Mouse (Mus musculus): ENCODE measurements around the gene Cdk18. TPM values are rescaled to one million over a fixed set of nuclear protein-coding genes. Genes with fewer than 3 reads are reported as not detected.

Gene Cdk18
- total RNA-seq, 1 experiment = 9.6 TPM

DNA sequence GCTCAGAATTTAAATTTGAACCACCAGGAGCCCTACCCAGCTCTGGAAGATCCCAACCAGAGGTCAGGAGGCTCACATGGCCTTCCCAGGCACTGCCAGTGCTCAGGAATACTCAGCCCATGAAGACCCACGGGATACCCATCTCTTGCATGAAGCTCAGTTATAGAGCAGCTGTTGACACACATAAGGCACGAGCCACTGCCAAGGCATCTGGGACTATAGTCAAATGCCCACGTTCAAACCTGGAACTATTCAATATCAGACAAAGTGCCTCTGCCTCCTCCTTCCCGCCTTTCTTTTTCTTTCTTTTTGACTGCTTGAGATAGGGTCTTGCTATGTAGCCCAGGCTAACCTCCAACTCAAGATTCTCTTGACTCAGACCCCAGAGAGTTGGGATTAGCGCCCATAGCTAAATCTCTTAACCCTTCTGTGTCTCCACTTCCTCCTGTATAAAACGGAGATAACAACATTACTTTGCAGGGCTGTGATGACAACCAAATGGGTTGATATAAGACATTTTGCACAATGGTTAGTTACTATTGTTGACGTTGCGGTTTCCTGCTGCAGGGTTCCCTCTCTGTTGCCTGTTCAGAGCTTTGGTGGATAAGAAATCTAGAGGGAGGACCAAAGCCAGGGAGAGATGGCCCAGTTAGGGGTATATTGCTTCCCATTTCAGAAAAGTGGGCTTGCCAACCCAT is 73.9 kb downstream of the Cdk18 start:
- H3K36me3 ChIP-seq (ENCODE audit: control insufficient read depth, insufficient read depth, low read length, poor library complexity, severe bottlenecking) = no peaks in the 10 kb centered on the region
- H3K4me3 ChIP-seq (ENCODE audit: insufficient read depth in 1 of 2, low read depth in 1 of 2, low read length in 2 of 2, poor library complexity in 1 of 2, severe bottlenecking in 1 of 2) = no peak overlapping the region
- no peak for TF ChIP-seq HCFC1 (IDR thresholded peaks at IDR 0.05; ENCODE audit: borderline replicate concordance, insufficient read depth, low read length)
- no peak for TF ChIP-seq ZNF384 (IDR thresholded peaks at IDR 0.05; ENCODE audit: low read depth, low read length)
- no peak for TF ChIP-seq MAFK (IDR thresholded peaks at IDR 0.05; ENCODE audit: insufficient read depth, low read depth, low read length)
- TF ChIP-seq ZC3H11A (IDR thresholded peaks at IDR 0.05; ENCODE audit: borderline replicate concordance, low read depth, low read length) = no peak
- no peak for TF ChIP-seq CHD2 (IDR thresholded peaks at IDR 0.05; ENCODE audit: low read depth, low read length)
- H3K9me3 ChIP-seq (ENCODE audit: control insufficient read depth, insufficient read depth, low read depth, low read length) = no peaks in the 10 kb centered on the region
- no peak overlapping the region for H3K9ac ChIP-seq (ENCODE audit: insufficient read depth, low read depth, low read length, poor library complexity, severe bottlenecking)
- no peak for DNase-seq (ENCODE audit: low read depth, low spot score)
- in situ Hi-C loops (cut with MboI; ENCODE audit: low sequenced_read_pairs in 2 of 2, unreplicated experiment in 2 of 2) = no loop called here
- no peaks in the 10 kb centered on the region; a peak in 1 of 4 replicates for H3K4me1 ChIP-seq (ENCODE audit: control insufficient read depth in 2 of 2, insufficient read depth in 2 of 2, low read length in 2 of 2, poor library complexity in 1 of 2)
- H3K27ac ChIP-seq (ENCODE audit: insufficient read depth, low read depth, low read length, poor library complexity, severe bottlenecking) = no peak overlapping the region

GRCm38 (mm10) chr1:132065001-132065400 is 74.5 kb downstream of the Cdk18 start:
- H3K9ac ChIP-seq (ENCODE audit: insufficient read depth, low read depth, low read length, poor library complexity, severe bottlenecking) = no peak overlapping the region
- no peaks in the 10 kb centered on the region; a peak in 1 of 4 replicates for H3K4me1 ChIP-seq (ENCODE audit: control insufficient read depth in 2 of 2, insufficient read depth in 2 of 2, low read length in 2 of 2, poor library complexity in 1 of 2)
- H3K9me3 ChIP-seq (ENCODE audit: control insufficient read depth, insufficient read depth, low read depth, low read length) = no peaks in the 10 kb centered on the region
- no peak overlapping the region for H3K27ac ChIP-seq (ENCODE audit: insufficient read depth, low read depth, low read length, poor library complexity, severe bottlenecking)
- in situ Hi-C loops (cut with MboI; ENCODE audit: low sequenced_read_pairs in 2 of 2, unreplicated experiment in 2 of 2) = no loop called here
- no peaks in the 10 kb centered on the region for H3K36me3 ChIP-seq (ENCODE audit: control insufficient read depth, insufficient read depth, low read length, poor library complexity, severe bottlenecking)
- no peak for DNase-seq (ENCODE audit: low read depth, low spot score)
- no peak overlapping the region for H3K4me3 ChIP-seq (ENCODE audit: insufficient read depth in 1 of 2, low read depth in 1 of 2, low read length in 2 of 2, poor library complexity in 1 of 2, severe bottlenecking in 1 of 2)
- no peak for TF ChIP-seq CHD2 (IDR thresholded peaks at IDR 0.05; ENCODE audit: low read depth, low read length)
- TF ChIP-seq ZC3H11A (IDR thresholded peaks at IDR 0.05; ENCODE audit: borderline replicate concordance, low read depth, low read length) = no peak
- TF ChIP-seq HCFC1 (IDR thresholded peaks at IDR 0.05; ENCODE audit: borderline replicate concordance, insufficient read depth, low read length) = no peak
- no peak for TF ChIP-seq ZNF384 (IDR thresholded peaks at IDR 0.05; ENCODE audit: low read depth, low read length)
- no peak for TF ChIP-seq MAFK (IDR thresholded peaks at IDR 0.05; ENCODE audit: insufficient read depth, low read depth, low read length)

DNA sequence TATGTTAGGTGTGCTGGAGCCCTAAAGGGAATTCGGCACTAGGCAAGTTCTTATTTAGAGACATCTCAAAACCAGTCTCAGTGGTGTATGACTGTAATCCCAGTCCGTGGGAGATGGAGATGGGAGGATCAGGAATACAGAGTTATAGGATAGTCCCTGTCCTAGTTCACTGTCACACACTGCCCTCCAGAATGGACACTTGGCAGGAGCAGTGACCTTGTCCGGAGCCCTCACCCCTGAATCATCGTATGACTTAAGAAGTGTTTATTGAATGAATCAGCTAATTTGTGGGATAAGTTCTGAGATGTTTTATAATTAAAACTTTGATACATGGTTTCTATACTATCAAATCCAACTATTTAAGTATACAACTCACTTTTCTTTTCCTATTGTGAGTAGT is 76.4 kb downstream of the Cdk18 start:
- H3K27ac ChIP-seq (ENCODE audit: insufficient read depth, low read depth, low read length, poor library complexity, severe bottlenecking) = no peak overlapping the region
- TF ChIP-seq HCFC1 (IDR thresholded peaks at IDR 0.05; ENCODE audit: borderline replicate concordance, insufficient read depth, low read length) (no peak), CHD2 (IDR thresholded peaks at IDR 0.05; ENCODE audit: low read depth, low read length) (no peak), ZC3H11A (IDR thresholded peaks at IDR 0.05; ENCODE audit: borderline replicate concordance, low read depth, low read length) (no peak), MAFK (IDR thresholded peaks at IDR 0.05; ENCODE audit: insufficient read depth, low read depth, low read length) (no peak), ZNF384 (IDR thresholded peaks at IDR 0.05; ENCODE audit: low read depth, low read length) (no peak)
- in situ Hi-C loops (cut with MboI; ENCODE audit: low sequenced_read_pairs in 2 of 2, unreplicated experiment in 2 of 2) = no loop called here
- no peaks in the 10 kb centered on the region; a peak in 1 of 4 replicates for H3K4me1 ChIP-seq (ENCODE audit: control insufficient read depth in 2 of 2, insufficient read depth in 2 of 2, low read length in 2 of 2, poor library complexity in 1 of 2)
- no peaks in the 10 kb centered on the region for H3K9me3 ChIP-seq (ENCODE audit: control insufficient read depth, insufficient read depth, low read depth, low read length)
- no peak for DNase-seq (ENCODE audit: low read depth, low spot score)
- no peaks in the 10 kb centered on the region for H3K36me3 ChIP-seq (ENCODE audit: control insufficient read depth, insufficient read depth, low read length, poor library complexity, severe bottlenecking)
- H3K4me3 ChIP-seq (ENCODE audit: insufficient read depth in 1 of 2, low read depth in 1 of 2, low read length in 2 of 2, poor library complexity in 1 of 2, severe bottlenecking in 1 of 2) = no peak overlapping the region
- no peak overlapping the region for H3K9ac ChIP-seq (ENCODE audit: insufficient read depth, low read depth, low read length, poor library complexity, severe bottlenecking)

Other genes starting within 250 kb of the Cdk18 start
- gene Nucks1, start 229.2 kb downstream of the Cdk18 start, total RNA-seq (2012; rRNA removed) = 207 and 219 TPM in 2 replicates
- gene Slc45a3, start 176.7 kb downstream of the Cdk18 start, total RNA-seq (2012; rRNA removed) = 6.0 and 7.5 TPM in 2 replicates
- gene Elk4, start 132.1 kb downstream of the Cdk18 start, total RNA-seq (2012; rRNA removed) = 10.5 and 14.7 TPM in 2 replicates
- gene Mfsd4a, start 71.6 kb downstream of the Cdk18 start, total RNA-seq (2012; rRNA removed) = 1.3 and 2.4 TPM in 2 replicates
- gene Lemd1, start 51.7 kb upstream of the Cdk18 start, total RNA-seq (2012; rRNA removed) = 3.9 and 4.3 TPM in 2 replicates
- gene AC124108.1, start 51.8 kb upstream of the Cdk18 start, total RNA-seq (2012; rRNA removed) = 5.0 and 6.5 TPM in 2 replicates
- 0.37 TPM in 1 of 2 replicates, not detected in the other for gene Gm10188, start 90.1 kb upstream of the Cdk18 start, total RNA-seq (2012; rRNA removed)
- gene Klhdc8a, start 158.9 kb upstream of the Cdk18 start, total RNA-seq (2012; rRNA removed) = 1.2 and 2.8 TPM in 2 replicates
- 7.4 and 8.0 TPM in 2 replicates for gene Nuak2, start 176.4 kb upstream of the Cdk18 start, total RNA-seq (2012; rRNA removed)